Mouse (Mus musculus) CH12.LX (cell line): Measurements from ENCODE around the gene Rbm47. TPM values are rescaled to one million over a fixed set of nuclear protein-coding genes. Genes with fewer than 3 reads are reported as not detected.

ENCODE experiments used
- DNase-seq: peaks from one replicate; pipeline ENCODE4 v3.0.0-alpha.2; 2013; ENCODE audit errors: extremely low read depth
- H3K27ac ChIP-seq: 2 replicates; pipeline ENCODE4 v1.5.1; 2012; ENCODE audit warnings: low read depth, mild to moderate bottlenecking, control low read depth, moderate library complexity; ENCODE audit not compliant: insufficient read depth
- H3K27me3 ChIP-seq: replicated peaks from 2 replicates; pipeline ENCODE3; 2012; ENCODE audit warnings: inconsistent platforms
- H3K36me3 ChIP-seq, 2 experiments: replicated peaks in 1 of 2; 2 replicates each; pipeline versions ENCODE3 to v1.6.1; 2012; ENCODE audit warnings: inconsistent platforms in 1 of 2, low read length in 1 of 2, mild to moderate bottlenecking in 1 of 2, mixed read lengths in 1 of 2, moderate library complexity in 1 of 2; ENCODE audit not compliant: control insufficient read depth in 1 of 2, insufficient read depth in 1 of 2
- H3K4me1 ChIP-seq, 2 experiments: 2 replicates each; pipeline ENCODE4 v1.6.1; 2012; ENCODE audit warnings: inconsistent platforms in 1 of 2, moderate library complexity in 1 of 2; ENCODE audit not compliant: insufficient read depth in 2 of 2, control insufficient read depth in 1 of 2
- H3K4me2 ChIP-seq: 2 replicates; pipeline ENCODE4 v1.6.1; 2012; ENCODE audit warnings: low read depth, mild to moderate bottlenecking, control low read depth; ENCODE audit not compliant: poor library complexity, insufficient read depth, severe bottlenecking
- H3K4me3 ChIP-seq, 3 experiments: fragments of 150-350 bp in 1 of 3; sonication (generic) in 1 of 3; replicated peaks in 1 of 3; 2 replicates each; pipeline versions ENCODE3 to v1.5.1; 2011 to 2012; ENCODE audit warnings: low read depth in 2 of 3, low read length in 2 of 3, mild to moderate bottlenecking in 2 of 3, moderate library complexity in 2 of 3, control low read depth in 1 of 3, improper control_type of control experiment in 1 of 3, inconsistent platforms in 1 of 3, mixed read lengths in 1 of 3; ENCODE audit not compliant: poor library complexity in 1 of 3
- H3K79me2 ChIP-seq: replicated peaks from 2 replicates; pipeline ENCODE4 v1.6.1; 2012; ENCODE audit warnings: mild to moderate bottlenecking, moderate library complexity; ENCODE audit not compliant: control insufficient read depth, poor library complexity, insufficient read depth, severe bottlenecking; ENCODE audit errors: extremely low read depth
- H3K9ac ChIP-seq: 2 replicates; pipeline ENCODE4 v1.6.1; 2012; ENCODE audit warnings: low read depth, mild to moderate bottlenecking, control low read depth, moderate library complexity; ENCODE audit not compliant: insufficient read depth
- H3K9me3 ChIP-seq: replicated peaks from 2 replicates; pipeline ENCODE3; 2012; ENCODE audit warnings: low read length, inconsistent platforms, mixed read lengths
- CHD1 ChIP-seq: IDR thresholded peaks from 2 replicates; pipeline ENCODE4 v1.6.1; 2012; ENCODE audit warnings: low read depth, low read length, improper control_type of control experiment, inconsistent platforms
- EP300 ChIP-seq: IDR thresholded peaks from 2 replicates; pipeline ENCODE4 v1.6.1; 2011; ENCODE audit warnings: low read length, improper control_type of control experiment
- ETS1 ChIP-seq: conservative IDR thresholded peaks from 2 replicates; pipeline ENCODE4 v1.6.1; 2012; ENCODE audit warnings: low read depth, mild to moderate bottlenecking, inconsistent platforms, low read length, improper control_type of control experiment, moderate library complexity
- GABPA ChIP-seq: IDR thresholded peaks from 2 replicates; pipeline ENCODE4 v1.6.1; 2012; ENCODE audit warnings: low read depth, low read length, improper control_type of control experiment, inconsistent platforms; ENCODE audit not compliant: insufficient replicate concordance
- IRF4 ChIP-seq: IDR thresholded peaks from 2 replicates; pipeline ENCODE4 v1.6.1; 2014; ENCODE audit warnings: low read depth, mild to moderate bottlenecking, inconsistent platforms, low read length, improper control_type of control experiment
- JUN ChIP-seq: IDR thresholded peaks from 2 replicates; pipeline ENCODE4 v1.6.1; 2011; ENCODE audit warnings: low read depth, mild to moderate bottlenecking, low read length, improper control_type of control experiment, moderate library complexity; ENCODE audit not compliant: insufficient read depth
- JUND ChIP-seq: conservative IDR thresholded peaks from 2 replicates; pipeline ENCODE4 v1.6.1; 2011; ENCODE audit warnings: low read depth, low read length, improper control_type of control experiment
- KAT2A ChIP-seq: IDR thresholded peaks from 2 replicates; pipeline ENCODE4 v1.6.1; 2012; ENCODE audit warnings: low read length, improper control_type of control experiment, inconsistent platforms; ENCODE audit not compliant: insufficient replicate concordance
- MAFK ChIP-seq: IDR thresholded peaks from 2 replicates; pipeline ENCODE4 v1.6.1; 2011; ENCODE audit warnings: low read length, improper control_type of control experiment; ENCODE audit not compliant: insufficient replicate concordance
- MAX ChIP-seq: IDR thresholded peaks from 2 replicates; pipeline ENCODE4 v1.6.1; 2011; ENCODE audit warnings: low read length, improper control_type of control experiment
- MEF2A ChIP-seq: IDR thresholded peaks from 2 replicates; pipeline ENCODE4 v1.6.1; 2014; ENCODE audit warnings: low read depth, mild to moderate bottlenecking, inconsistent platforms, low read length, improper control_type of control experiment, borderline replicate concordance
- NRF1 ChIP-seq: IDR thresholded peaks from 2 replicates; pipeline ENCODE4 v1.6.1; 2014; ENCODE audit warnings: low read depth, mild to moderate bottlenecking, inconsistent platforms, low read length, improper control_type of control experiment, moderate library complexity
- PAX5 ChIP-seq: IDR thresholded peaks from 2 replicates; pipeline ENCODE4 v1.6.1; 2012; ENCODE audit warnings: low read length, inconsistent platforms, mixed read lengths
- POLR2A ChIP-seq: IDR thresholded peaks from 2 replicates; pipeline ENCODE4 v1.6.1; 2011; ENCODE audit warnings: low read depth, mild to moderate bottlenecking, improper control_type of control experiment, low read length
- POLR2AphosphoS2 ChIP-seq: IDR thresholded peaks from 2 replicates; pipeline ENCODE4 v1.6.1; 2011; ENCODE audit warnings: low read depth, low read length, improper control_type of control experiment
- RAD21 ChIP-seq: IDR thresholded peaks from 2 replicates; pipeline ENCODE4 v1.6.1; 2011; ENCODE audit warnings: low read depth, mild to moderate bottlenecking, low read length, improper control_type of control experiment, moderate library complexity
- RCOR1 ChIP-seq: conservative IDR thresholded peaks from 2 replicates; pipeline ENCODE4 v1.6.1; 2012; ENCODE audit warnings: low read depth, mild to moderate bottlenecking, inconsistent platforms, low read length, improper control_type of control experiment
- SIN3A ChIP-seq: IDR thresholded peaks from 2 replicates; pipeline ENCODE4 v1.6.1; 2012; ENCODE audit warnings: low read length, improper control_type of control experiment, inconsistent platforms
- SMC3 ChIP-seq: IDR thresholded peaks from 2 replicates; pipeline ENCODE4 v1.6.1; 2011; ENCODE audit warnings: low read depth, low read length, improper control_type of control experiment
- TCF12 ChIP-seq: IDR thresholded peaks from 2 replicates; pipeline ENCODE4 v1.6.1; 2014; ENCODE audit warnings: low read depth, mild to moderate bottlenecking, inconsistent platforms, low read length, improper control_type of control experiment
- UBTF ChIP-seq: IDR thresholded peaks from 2 replicates; pipeline ENCODE4 v1.6.1; 2012; ENCODE audit warnings: low read depth, mild to moderate bottlenecking, inconsistent platforms, low read length, improper control_type of control experiment, moderate library complexity
- USF2 ChIP-seq: conservative IDR thresholded peaks from 2 replicates; pipeline ENCODE4 v1.6.1; 2011; ENCODE audit warnings: low read depth, low read length, improper control_type of control experiment
- ZKSCAN1 ChIP-seq: IDR thresholded peaks from 2 replicates; pipeline ENCODE4 v1.6.1; 2012; ENCODE audit warnings: low read depth, inconsistent platforms, low read length, improper control_type of control experiment, borderline replicate concordance
- dilution Hi-C: fragments of 300-500 bp; cut with MboI; formaldehyde crosslinking; loops from 2 replicates; pipeline ENCODE4 v1.14.3; 2020; ENCODE audit warnings: low sequenced_read_pairs; ENCODE audit not compliant: extremely low pct_unique_long_range_greater_than_20kb, extremely low pct_ligation_motif_present
- in situ Hi-C: fragments of 300-500 bp; cut with MboI; formaldehyde crosslinking; loops from 3 replicates; pipeline ENCODE4 v1.14.3; 2019; ENCODE audit warnings: low sequenced_read_pairs, low pct_ligation_motif_present, low pct_unique_long_range_greater_than_20kb, mixed read lengths
- polyA plus RNA-seq: library from polyadenylated mRNA; unstranded; fragments of >175 nt; gene quantifications from 2 replicates; pipeline ENCODE4 v1.2.1, GENCODE M21; 2012; ENCODE audit warnings: low read depth; ENCODE audit not compliant: insufficient read length
- total RNA-seq, 2 experiments: library from RNA; depleted of rRNA; stranded (reverse); fragments of 300-350 nt in 1 of 2; fragments of >200 nt in 1 of 2; gene quantifications; 2 replicates each; pipeline ENCODE4 v1.2.3; 2012 to 2014

The Rbm47 gene
- total RNA-seq (2012; rRNA removed) (9.2 and 11.3 TPM in 2 replicates), total RNA-seq (2014; rRNA removed) (0.08 and 0.43 TPM in 2 replicates), polyA plus RNA-seq (0.91 and 1.1 TPM in 2 replicates)

GRCm38 (mm10) chr5:66173018-66173417, at the start of gene Rbm47:
Rbm47 (minus strand) TSS chr5:66173118.
- dilution Hi-C loops, result no loop called here
- no peak for DNase-seq
- no peak for TF ChIP-seq TCF12
- TF ChIP-seq SMC3, result no peak
- no peak for TF ChIP-seq PAX5
- TF ChIP-seq KAT2A, result no peak
- TF ChIP-seq USF2, result no peak
- TF ChIP-seq POLR2AphosphoS2, result no peak
- TF ChIP-seq NRF1, result no peak
- no peak for TF ChIP-seq RCOR1
- no peak for TF ChIP-seq IRF4
- no peak for TF ChIP-seq RAD21
- TF ChIP-seq SIN3A, result no peak
- no peak for TF ChIP-seq UBTF
- TF ChIP-seq MAFK, result no peak
- no peak for TF ChIP-seq ETS1
- TF ChIP-seq MAX, result no peak
- TF ChIP-seq GABPA, result no peak
- no peak for TF ChIP-seq POLR2A
- no peak for TF ChIP-seq ZKSCAN1
- no peak for TF ChIP-seq JUND
- TF ChIP-seq EP300, result no peak
- TF ChIP-seq, all 38 proteins: peak for 0
- no peaks in the 10 kb centered on the region for H3K27me3 ChIP-seq
- H3K9me3 ChIP-seq, result peaks cover 15% of the 10 kb centered on the region
- in situ Hi-C loops, result no loop called here
- H3K4me1 ChIP-seq, result peaks cover 2 to 15% of the 10 kb centered on the region in 2 experiments
- no peaks in the 10 kb centered on the region for H3K36me3 ChIP-seq
- no peak within 1 kb of the TSS for H3K27ac ChIP-seq
- no peaks in the 10 kb centered on the region for H3K79me2 ChIP-seq
- H3K9ac ChIP-seq, result no peak within 1 kb of the TSS
- no peak within 1 kb of the TSS for H3K4me2 ChIP-seq
- no peak within 1 kb of the TSS for H3K4me3 ChIP-seq

GRCm38 (mm10) chr5:66220620-66221019, 47.7 kb upstream of the Rbm47 start:
- no peak overlapping the region for H3K9ac ChIP-seq
- in situ Hi-C loops, result no loop called here
- H3K36me3 ChIP-seq, result no peaks in the 10 kb centered on the region
- no peak for TF ChIP-seq GABPA
- no peak for TF ChIP-seq ZKSCAN1
- TF ChIP-seq RCOR1, result no peak
- TF ChIP-seq KAT2A, result no peak
- TF ChIP-seq JUND, result no peak
- no peak for TF ChIP-seq SIN3A
- no peak for TF ChIP-seq MEF2A
- TF ChIP-seq CHD1, result no peak
- TF ChIP-seq RAD21, result no peak
- no peak for TF ChIP-seq JUN
- DNase-seq, result no peak
- no peaks in the 10 kb centered on the region for H3K79me2 ChIP-seq
- no peaks in the 10 kb centered on the region for H3K9me3 ChIP-seq
- no peaks in the 10 kb centered on the region for H3K27me3 ChIP-seq
- peaks cover 0 to 3% of the 10 kb centered on the region in 2 experiments; a peak in 2 of 4 replicates for H3K4me1 ChIP-seq
- no peak overlapping the region for H3K4me2 ChIP-seq
- H3K4me3 ChIP-seq, result no peak overlapping the region
- dilution Hi-C loops, result no loop called here
- no peak overlapping the region for H3K27ac ChIP-seq
